Mouse (Mus musculus) CH12.LX (cell line): Measurements from ENCODE around the gene Slc25a33. TPM values are rescaled to one million over a fixed set of nuclear protein-coding genes. Genes with fewer than 3 reads are reported as not detected.

Experiments
- DNase-seq: peaks from one replicate; pipeline ENCODE4 v3.0.0-alpha.2; 2013; ENCODE audit errors: extremely low read depth
- H3K27ac ChIP-seq: 2 replicates; pipeline ENCODE4 v1.5.1; 2012; ENCODE audit warnings: low read depth, mild to moderate bottlenecking, control low read depth, moderate library complexity; ENCODE audit not compliant: insufficient read depth
- H3K27me3 ChIP-seq: replicated peaks from 2 replicates; pipeline ENCODE3; 2012; ENCODE audit warnings: inconsistent platforms
- H3K36me3 ChIP-seq, 2 experiments: replicated peaks in 1 of 2; 2 replicates each; pipeline versions ENCODE3 to v1.6.1; 2012; ENCODE audit warnings: inconsistent platforms in 1 of 2, low read length in 1 of 2, mild to moderate bottlenecking in 1 of 2, mixed read lengths in 1 of 2, moderate library complexity in 1 of 2; ENCODE audit not compliant: control insufficient read depth in 1 of 2, insufficient read depth in 1 of 2
- H3K4me1 ChIP-seq, 2 experiments: 2 replicates each; pipeline ENCODE4 v1.6.1; 2012; ENCODE audit warnings: inconsistent platforms in 1 of 2, moderate library complexity in 1 of 2; ENCODE audit not compliant: insufficient read depth in 2 of 2, control insufficient read depth in 1 of 2
- H3K4me2 ChIP-seq: 2 replicates; pipeline ENCODE4 v1.6.1; 2012; ENCODE audit warnings: low read depth, mild to moderate bottlenecking, control low read depth; ENCODE audit not compliant: poor library complexity, insufficient read depth, severe bottlenecking
- H3K4me3 ChIP-seq, 3 experiments: fragments of 150-350 bp in 1 of 3; sonication (generic) in 1 of 3; replicated peaks in 1 of 3; 2 replicates each; pipeline versions ENCODE3 to v1.5.1; 2011 to 2012; ENCODE audit warnings: low read depth in 2 of 3, low read length in 2 of 3, mild to moderate bottlenecking in 2 of 3, moderate library complexity in 2 of 3, control low read depth in 1 of 3, improper control_type of control experiment in 1 of 3, inconsistent platforms in 1 of 3, mixed read lengths in 1 of 3; ENCODE audit not compliant: poor library complexity in 1 of 3
- H3K79me2 ChIP-seq: replicated peaks from 2 replicates; pipeline ENCODE4 v1.6.1; 2012; ENCODE audit warnings: mild to moderate bottlenecking, moderate library complexity; ENCODE audit not compliant: control insufficient read depth, poor library complexity, insufficient read depth, severe bottlenecking; ENCODE audit errors: extremely low read depth
- H3K9ac ChIP-seq: 2 replicates; pipeline ENCODE4 v1.6.1; 2012; ENCODE audit warnings: low read depth, mild to moderate bottlenecking, control low read depth, moderate library complexity; ENCODE audit not compliant: insufficient read depth
- H3K9me3 ChIP-seq: replicated peaks from 2 replicates; pipeline ENCODE3; 2012; ENCODE audit warnings: low read length, inconsistent platforms, mixed read lengths
- CTCF ChIP-seq, 2 experiments: IDR thresholded peaks in 1 of 2; conservative IDR thresholded peaks in 1 of 2; 2 replicates each; pipeline ENCODE4 v1.5.1; 2011 to 2012; ENCODE audit warnings: low read depth in 2 of 2, low read length in 2 of 2, improper control_type of control experiment in 1 of 2, inconsistent platforms in 1 of 2, mild to moderate bottlenecking in 1 of 2, moderate library complexity in 1 of 2
- ELF1 ChIP-seq: IDR thresholded peaks from 2 replicates; pipeline ENCODE4 v1.6.1; 2014; ENCODE audit warnings: low read depth, mild to moderate bottlenecking, inconsistent platforms, low read length, improper control_type of control experiment
- JUN ChIP-seq: IDR thresholded peaks from 2 replicates; pipeline ENCODE4 v1.6.1; 2011; ENCODE audit warnings: low read depth, mild to moderate bottlenecking, low read length, improper control_type of control experiment, moderate library complexity; ENCODE audit not compliant: insufficient read depth
- MAFK ChIP-seq: IDR thresholded peaks from 2 replicates; pipeline ENCODE4 v1.6.1; 2011; ENCODE audit warnings: low read length, improper control_type of control experiment; ENCODE audit not compliant: insufficient replicate concordance
- MEF2A ChIP-seq: IDR thresholded peaks from 2 replicates; pipeline ENCODE4 v1.6.1; 2014; ENCODE audit warnings: low read depth, mild to moderate bottlenecking, inconsistent platforms, low read length, improper control_type of control experiment, borderline replicate concordance
- MYC ChIP-seq: IDR thresholded peaks from 2 replicates; pipeline ENCODE4 v1.6.1; 2011; ENCODE audit warnings: low read depth, mild to moderate bottlenecking, improper control_type of control experiment, low read length
- NELFE ChIP-seq: IDR thresholded peaks from 2 replicates; pipeline ENCODE4 v1.6.1; 2011; ENCODE audit warnings: low read depth, low read length, improper control_type of control experiment
- PAX5 ChIP-seq: IDR thresholded peaks from 2 replicates; pipeline ENCODE4 v1.6.1; 2012; ENCODE audit warnings: low read length, inconsistent platforms, mixed read lengths
- RAD21 ChIP-seq: IDR thresholded peaks from 2 replicates; pipeline ENCODE4 v1.6.1; 2011; ENCODE audit warnings: low read depth, mild to moderate bottlenecking, low read length, improper control_type of control experiment, moderate library complexity
- SIN3A ChIP-seq: IDR thresholded peaks from 2 replicates; pipeline ENCODE4 v1.6.1; 2012; ENCODE audit warnings: low read length, improper control_type of control experiment, inconsistent platforms
- SMC3 ChIP-seq: IDR thresholded peaks from 2 replicates; pipeline ENCODE4 v1.6.1; 2011; ENCODE audit warnings: low read depth, low read length, improper control_type of control experiment
- TBP ChIP-seq: conservative IDR thresholded peaks from 2 replicates; pipeline ENCODE4 v1.6.1; 2011; ENCODE audit warnings: low read depth, low read length, improper control_type of control experiment
- USF2 ChIP-seq: conservative IDR thresholded peaks from 2 replicates; pipeline ENCODE4 v1.6.1; 2011; ENCODE audit warnings: low read depth, low read length, improper control_type of control experiment
- ZKSCAN1 ChIP-seq: IDR thresholded peaks from 2 replicates; pipeline ENCODE4 v1.6.1; 2012; ENCODE audit warnings: low read depth, inconsistent platforms, low read length, improper control_type of control experiment, borderline replicate concordance
- ZMIZ1 ChIP-seq: IDR thresholded peaks from 2 replicates; pipeline ENCODE4 v1.6.1; 2012; ENCODE audit warnings: low read depth, mild to moderate bottlenecking, inconsistent platforms, low read length, improper control_type of control experiment
- ZNF384 ChIP-seq: IDR thresholded peaks from 2 replicates; pipeline ENCODE4 v1.6.1; 2012; ENCODE audit warnings: low read depth, low read length, improper control_type of control experiment, inconsistent platforms
- dilution Hi-C: fragments of 300-500 bp; cut with MboI; formaldehyde crosslinking; loops from 2 replicates; pipeline ENCODE4 v1.14.3; 2020; ENCODE audit warnings: low sequenced_read_pairs; ENCODE audit not compliant: extremely low pct_unique_long_range_greater_than_20kb, extremely low pct_ligation_motif_present
- in situ Hi-C: fragments of 300-500 bp; cut with MboI; formaldehyde crosslinking; loops from 3 replicates; pipeline ENCODE4 v1.14.3; 2019; ENCODE audit warnings: low sequenced_read_pairs, low pct_ligation_motif_present, low pct_unique_long_range_greater_than_20kb, mixed read lengths
- polyA plus RNA-seq: library from polyadenylated mRNA; unstranded; fragments of >175 nt; gene quantifications from 2 replicates; pipeline ENCODE4 v1.2.1, GENCODE M21; 2012; ENCODE audit warnings: low read depth; ENCODE audit not compliant: insufficient read length
- total RNA-seq, 2 experiments: library from RNA; depleted of rRNA; stranded (reverse); fragments of 300-350 nt in 1 of 2; fragments of >200 nt in 1 of 2; gene quantifications; 2 replicates each; pipeline ENCODE4 v1.2.3; 2012 to 2014

Slc25a33 gene
- total and polyA plus RNA-seq, 3 experiments: 25.3 to 35.5 (median 32.4) TPM

DNA sequence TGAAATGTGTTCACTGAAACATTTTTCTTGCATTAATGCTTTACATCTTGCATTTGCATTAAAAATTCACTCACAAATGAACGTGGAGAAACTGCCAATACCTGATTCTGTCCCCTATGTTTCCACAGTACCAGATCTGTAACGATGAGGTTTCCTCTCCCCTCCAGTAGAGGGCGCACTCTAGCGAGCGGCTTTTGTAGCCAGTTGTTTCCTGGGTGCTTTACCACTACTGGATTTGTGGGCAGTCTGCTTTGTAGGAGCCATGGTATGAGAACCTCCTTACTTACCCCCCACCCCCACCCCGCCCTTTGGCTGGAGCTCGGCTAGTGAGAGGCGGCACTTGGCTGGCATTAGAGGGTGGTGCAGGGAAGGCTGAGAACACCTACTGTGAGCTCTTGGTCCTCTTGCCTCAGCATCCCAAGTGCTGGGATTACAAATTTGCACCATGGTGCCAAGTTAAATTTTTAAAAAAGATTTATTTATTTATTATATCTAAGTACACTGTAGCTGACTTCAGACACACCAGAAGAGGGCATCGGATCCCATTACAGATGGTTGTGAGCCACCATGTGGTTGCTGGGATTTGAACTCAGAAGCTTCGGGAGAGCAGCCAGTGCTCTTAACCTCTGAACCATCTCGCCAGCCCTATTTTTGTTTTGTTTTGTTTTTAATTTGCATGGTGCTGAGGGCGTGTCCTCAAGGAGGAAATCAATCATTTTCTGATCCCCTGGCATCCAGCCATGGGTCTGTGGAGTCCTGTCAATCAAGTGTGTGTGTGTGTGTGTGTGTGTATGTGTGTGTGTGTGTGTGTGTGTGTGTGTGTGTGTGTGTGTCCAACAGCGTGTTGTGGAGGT is 19.3 kb upstream of the Slc25a33 start:
- Histone ChIP-seq H3K27ac (no peak overlapping the region), H3K4me1 (peaks cover 0 to 5% of the 10 kb centered on the region in 2 experiments; a peak in 2 of 4 replicates), H3K4me2 (no peak overlapping the region), H3K9ac (no peak overlapping the region), H3K9me3 (no peaks in the 10 kb centered on the region), H3K27me3 (peaks cover under 1% of the 10 kb centered on the region), H3K79me2 (no peaks in the 10 kb centered on the region), H3K36me3 (no peaks in the 10 kb centered on the region), H3K4me3 (no peak overlapping the region)
- DNase-seq: peak; percentile 42
- in situ Hi-C loops: no loop called here
- dilution Hi-C loops: loop anchor here (25.0 kb wide), 1 partner anchor 169 kb away; the partner anchor contains the start of gene Spsb1
- TF ChIP-seq RAD21 (peak; percentile 19), USF2 (no peak), SMC3 (peak; percentile 34), CTCF (conservative IDR thresholded peaks at IDR 0.05 in 1 of 2, IDR thresholded peaks at IDR 0.05 in 1 of 2; ENCODE audit: low read depth in 2 of 2, low read length in 2 of 2) (peak; percentile 74 to 84)

- peaks cover 9% of the 10 kb centered on the region for H3K27me3 ChIP-seq
- no peaks in the 10 kb centered on the region for H3K79me2 ChIP-seq
- H3K9ac ChIP-seq: no peak overlapping the region
- H3K4me1 ChIP-seq: peaks cover 0 to 5% of the 10 kb centered on the region in 2 experiments; a peak in 2 of 4 replicates
- no peak overlapping the region for H3K27ac ChIP-seq
- H3K36me3 ChIP-seq: no peaks in the 10 kb centered on the region
- no peak overlapping the region for H3K4me2 ChIP-seq
- in situ Hi-C loops (no loop called here), dilution Hi-C loops (loop anchor here (25.0 kb wide), 1 partner anchor 170 kb away; the partner anchor contains the start of gene Spsb1)
- TF ChIP-seq PAX5 (no peak), MEF2A (no peak), ZNF384 (no peak), SIN3A (no peak), JUN (no peak), ELF1 (no peak), NELFE (no peak), MYC (no peak), ZKSCAN1 (no peak), MAFK (no peak), RAD21 (no peak), ZMIZ1 (no peak), TBP (no peak)
- no peak overlapping the region for H3K4me3 ChIP-seq
- no peak for DNase-seq
- H3K9me3 ChIP-seq: peaks cover 7% of the 10 kb centered on the region
Measured at GRCm38 (mm10) chr4:149792159-149792800, 18.2 kb upstream of the Slc25a33 start.
